Mouse (Mus musculus) stomach, postnatal 0 days (tissue): ENCODE results near the gene Acp2.

Experiments
- CTCF ChIP-seq: IDR thresholded peaks from 2 replicates; pipeline ENCODE4 v1.5.1; 2016; ENCODE audit warnings: antibody characterized with exemption, low read depth, mild to moderate bottlenecking, moderate library complexity
- EP300 ChIP-seq: optimal IDR thresholded peaks from 2 replicates; pipeline ENCODE3; 2016; ENCODE audit warnings: antibody characterized with exemption

- TF ChIP-seq CTCF (no peak), EP300 (no peak)
Observed at GRCm38 (mm10) chr2:91175490-91175889, 27.2 kb upstream of the Acp2 start.
